Mouse (Mus musculus): Measurements from ENCODE around the gene A2ml1. TPM values are rescaled to one million over a fixed set of nuclear protein-coding genes. Genes with fewer than 3 reads are reported as not detected.

Gene A2ml1
- total RNA-seq (2023), result not detected

DNA sequence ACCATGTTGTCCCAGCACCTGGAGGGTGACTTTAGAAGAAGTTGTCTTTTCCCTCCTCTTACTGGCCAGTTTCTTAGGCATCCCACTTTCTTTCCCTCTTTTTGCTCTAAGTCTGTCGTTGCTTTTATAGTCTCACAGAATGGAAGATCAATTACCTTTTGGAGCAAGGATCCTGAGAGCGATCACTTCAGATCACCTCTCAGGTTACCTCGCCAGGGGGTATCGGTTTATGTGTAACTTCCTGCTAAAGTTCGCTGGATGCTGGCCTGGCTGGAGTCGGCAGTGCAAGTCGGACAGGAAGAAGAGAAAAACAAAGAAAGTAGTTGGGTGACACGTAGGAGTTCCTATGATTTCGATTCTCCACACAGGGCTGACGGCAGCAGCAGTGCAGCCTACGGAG is at the start of gene A2ml1:
Gene A2ml1, minus strand, starts transcription at position 101 of the 400 bp plus-strand sequence.

DNA sequence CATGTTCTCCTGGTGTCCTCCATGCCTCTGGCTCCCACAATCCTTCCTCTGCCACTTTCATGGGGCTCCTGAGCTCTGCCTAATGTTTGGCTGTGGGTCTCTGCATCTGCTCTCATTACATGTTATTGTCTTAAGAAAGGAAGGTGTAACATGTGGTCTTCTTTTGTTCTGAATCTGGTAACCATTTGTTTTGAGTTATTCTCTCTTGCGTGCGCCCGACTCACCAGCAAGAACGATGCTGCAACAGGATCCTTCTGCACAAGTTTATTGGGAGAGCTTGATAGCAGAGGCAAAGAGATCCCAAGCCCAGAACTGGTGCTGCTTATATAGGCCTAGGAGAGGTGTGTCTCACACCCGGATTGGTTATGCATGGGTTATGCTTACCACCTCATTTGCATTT is 42.0 kb upstream of the A2ml1 start, which contains the start of gene Klrb1a:
Gene Klrb1a, minus strand, starts transcription at position 101 of the 400 bp plus-strand sequence.

DNA sequence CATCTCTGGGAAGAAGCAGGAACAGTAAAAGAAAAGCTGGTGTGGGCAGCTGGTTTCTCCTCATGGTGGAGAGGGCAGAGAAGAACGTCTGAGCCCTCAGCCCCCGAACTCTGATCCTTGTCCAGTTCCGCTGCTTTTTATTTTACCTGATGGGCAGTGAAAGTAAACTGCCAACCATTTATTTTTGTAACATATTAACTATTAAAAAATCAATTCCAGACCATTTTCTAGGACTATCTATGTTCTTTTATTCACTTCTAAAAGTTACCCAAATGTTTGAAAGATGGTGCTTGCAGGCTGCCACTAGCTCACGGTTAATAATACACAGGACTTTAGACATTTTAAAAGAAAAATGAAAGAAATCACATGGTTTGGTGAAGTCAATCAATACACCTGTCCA is 54.8 kb downstream of the A2ml1 start, which contains the start of gene Pzp:
Gene Pzp, minus strand, starts transcription at position 120 of the 400 bp plus-strand sequence.

Other genes starting within 250 kb of the A2ml1 start
- gene Tulp3, start 225.8 kb downstream of the A2ml1 start, total RNA-seq (2023), result 1 to 10 TPM; 4.3 to 6.8 TPM
- 10 to 100 TPM; 44.5 to 47.4 TPM for gene Rhno1, start 218.7 kb downstream of the A2ml1 start, total RNA-seq (2023)
- gene Foxm1, start 218.6 kb downstream of the A2ml1 start, total RNA-seq (2023), result 10 to 100 TPM; 11.1 to 16.5 TPM
- gene Tex52, start 206.2 kb downstream of the A2ml1 start, total RNA-seq (2023), result under 1 TPM; 0.44 to 0.96 TPM
- not detected for gene Gm44596, start 206.1 kb downstream of the A2ml1 start, total RNA-seq (2023)
- not detected for gene Nrip2, start 182.3 kb downstream of the A2ml1 start, total RNA-seq (2023)
- gene Itfg2, start 156.7 kb downstream of the A2ml1 start, total RNA-seq (2023), result 10 to 100 TPM; 57.6 to 70.7 TPM
- gene Fkbp4, start 142.9 kb downstream of the A2ml1 start, total RNA-seq (2023), result 100 to 1,000 TPM in 1 of 2 experiments, 10 to 100 TPM in 1; 99.0 to 120 TPM
- gene Pzp, start 54.9 kb downstream of the A2ml1 start, total RNA-seq (2023), result not detected
- gene Klrb1a, start 41.9 kb upstream of the A2ml1 start, total RNA-seq (2023), result 1 to 10 TPM in 1 of 2 experiments, under 1 TPM in 1; 0.96 to 1.0 TPM
- 1 to 10 TPM in 1 of 2 experiments, not detected in 1; 1.8 TPM for gene Clec2h, start 80.8 kb upstream of the A2ml1 start, total RNA-seq (2023)
- gene Klrb1, start 141.5 kb upstream of the A2ml1 start, total RNA-seq (2023), result not detected
- gene Klrb1c, start 207.6 kb upstream of the A2ml1 start, total RNA-seq (2023), result 10 to 100 TPM; 10.5 to 15.8 TPM
- 1 to 10 TPM in 1 of 2 experiments, not detected in 1; 1.1 TPM for gene Gm44511, start 244.7 kb upstream of the A2ml1 start, total RNA-seq (2023)
- gene Klrb1b, start 244.7 kb upstream of the A2ml1 start, total RNA-seq (2023), result 1 to 10 TPM; 4.4 to 5.4 TPM

All from T-cell, adult 66 days (primary cell).